Mouse (Mus musculus) CH12.LX (cell line): ENCODE measurements around the gene Pex5. TPM values are rescaled to one million over a fixed set of nuclear protein-coding genes. Genes with fewer than 3 reads are reported as not detected.

Experiments used
- DNase-seq: peaks from one replicate; pipeline ENCODE4 v3.0.0-alpha.2; 2013; ENCODE audit errors: extremely low read depth
- H3K27ac ChIP-seq: 2 replicates; pipeline ENCODE4 v1.5.1; 2012; ENCODE audit warnings: low read depth, mild to moderate bottlenecking, control low read depth, moderate library complexity; ENCODE audit not compliant: insufficient read depth
- H3K27me3 ChIP-seq: replicated peaks from 2 replicates; pipeline ENCODE3; 2012; ENCODE audit warnings: inconsistent platforms
- H3K36me3 ChIP-seq, 2 experiments: replicated peaks in 1 of 2; 2 replicates each; pipeline versions ENCODE3 to v1.6.1; 2012; ENCODE audit warnings: inconsistent platforms in 1 of 2, low read length in 1 of 2, mild to moderate bottlenecking in 1 of 2, mixed read lengths in 1 of 2, moderate library complexity in 1 of 2; ENCODE audit not compliant: control insufficient read depth in 1 of 2, insufficient read depth in 1 of 2
- H3K4me1 ChIP-seq, 2 experiments: 2 replicates each; pipeline ENCODE4 v1.6.1; 2012; ENCODE audit warnings: inconsistent platforms in 1 of 2, moderate library complexity in 1 of 2; ENCODE audit not compliant: insufficient read depth in 2 of 2, control insufficient read depth in 1 of 2
- H3K4me2 ChIP-seq: 2 replicates; pipeline ENCODE4 v1.6.1; 2012; ENCODE audit warnings: low read depth, mild to moderate bottlenecking, control low read depth; ENCODE audit not compliant: poor library complexity, insufficient read depth, severe bottlenecking
- H3K4me3 ChIP-seq, 3 experiments: fragments of 150-350 bp in 1 of 3; sonication (generic) in 1 of 3; replicated peaks in 1 of 3; 2 replicates each; pipeline versions ENCODE3 to v1.5.1; 2011 to 2012; ENCODE audit warnings: low read depth in 2 of 3, low read length in 2 of 3, mild to moderate bottlenecking in 2 of 3, moderate library complexity in 2 of 3, control low read depth in 1 of 3, improper control_type of control experiment in 1 of 3, inconsistent platforms in 1 of 3, mixed read lengths in 1 of 3; ENCODE audit not compliant: poor library complexity in 1 of 3
- H3K79me2 ChIP-seq: replicated peaks from 2 replicates; pipeline ENCODE4 v1.6.1; 2012; ENCODE audit warnings: mild to moderate bottlenecking, moderate library complexity; ENCODE audit not compliant: control insufficient read depth, poor library complexity, insufficient read depth, severe bottlenecking; ENCODE audit errors: extremely low read depth
- H3K9ac ChIP-seq: 2 replicates; pipeline ENCODE4 v1.6.1; 2012; ENCODE audit warnings: low read depth, mild to moderate bottlenecking, control low read depth, moderate library complexity; ENCODE audit not compliant: insufficient read depth
- H3K9me3 ChIP-seq: replicated peaks from 2 replicates; pipeline ENCODE3; 2012; ENCODE audit warnings: low read length, inconsistent platforms, mixed read lengths
- CHD2 ChIP-seq: IDR thresholded peaks from 2 replicates; pipeline ENCODE4 v1.6.1; 2011; ENCODE audit warnings: low read length, improper control_type of control experiment
- EP300 ChIP-seq: IDR thresholded peaks from 2 replicates; pipeline ENCODE4 v1.6.1; 2011; ENCODE audit warnings: low read length, improper control_type of control experiment
- ETS1 ChIP-seq: conservative IDR thresholded peaks from 2 replicates; pipeline ENCODE4 v1.6.1; 2012; ENCODE audit warnings: low read depth, mild to moderate bottlenecking, inconsistent platforms, low read length, improper control_type of control experiment, moderate library complexity
- GABPA ChIP-seq: IDR thresholded peaks from 2 replicates; pipeline ENCODE4 v1.6.1; 2012; ENCODE audit warnings: low read depth, low read length, improper control_type of control experiment, inconsistent platforms; ENCODE audit not compliant: insufficient replicate concordance
- HCFC1 ChIP-seq: IDR thresholded peaks from 2 replicates; pipeline ENCODE4 v1.6.1; 2012; ENCODE audit warnings: low read depth, mild to moderate bottlenecking, inconsistent platforms, low read length, improper control_type of control experiment
- IRF4 ChIP-seq: IDR thresholded peaks from 2 replicates; pipeline ENCODE4 v1.6.1; 2014; ENCODE audit warnings: low read depth, mild to moderate bottlenecking, inconsistent platforms, low read length, improper control_type of control experiment
- JUND ChIP-seq: conservative IDR thresholded peaks from 2 replicates; pipeline ENCODE4 v1.6.1; 2011; ENCODE audit warnings: low read depth, low read length, improper control_type of control experiment
- MAFK ChIP-seq: IDR thresholded peaks from 2 replicates; pipeline ENCODE4 v1.6.1; 2011; ENCODE audit warnings: low read length, improper control_type of control experiment; ENCODE audit not compliant: insufficient replicate concordance
- MAX ChIP-seq: IDR thresholded peaks from 2 replicates; pipeline ENCODE4 v1.6.1; 2011; ENCODE audit warnings: low read length, improper control_type of control experiment
- MEF2A ChIP-seq: IDR thresholded peaks from 2 replicates; pipeline ENCODE4 v1.6.1; 2014; ENCODE audit warnings: low read depth, mild to moderate bottlenecking, inconsistent platforms, low read length, improper control_type of control experiment, borderline replicate concordance
- MXI1 ChIP-seq: IDR thresholded peaks from 2 replicates; pipeline ENCODE4 v1.6.1; 2011; ENCODE audit warnings: mild to moderate bottlenecking, low read depth, low read length, improper control_type of control experiment
- MYC ChIP-seq: IDR thresholded peaks from 2 replicates; pipeline ENCODE4 v1.6.1; 2011; ENCODE audit warnings: low read depth, mild to moderate bottlenecking, improper control_type of control experiment, low read length
- NRF1 ChIP-seq: IDR thresholded peaks from 2 replicates; pipeline ENCODE4 v1.6.1; 2014; ENCODE audit warnings: low read depth, mild to moderate bottlenecking, inconsistent platforms, low read length, improper control_type of control experiment, moderate library complexity
- POLR2A ChIP-seq: IDR thresholded peaks from 2 replicates; pipeline ENCODE4 v1.6.1; 2011; ENCODE audit warnings: low read depth, mild to moderate bottlenecking, improper control_type of control experiment, low read length
- POLR2AphosphoS2 ChIP-seq: IDR thresholded peaks from 2 replicates; pipeline ENCODE4 v1.6.1; 2011; ENCODE audit warnings: low read depth, low read length, improper control_type of control experiment
- RCOR1 ChIP-seq: conservative IDR thresholded peaks from 2 replicates; pipeline ENCODE4 v1.6.1; 2012; ENCODE audit warnings: low read depth, mild to moderate bottlenecking, inconsistent platforms, low read length, improper control_type of control experiment
- SMC3 ChIP-seq: IDR thresholded peaks from 2 replicates; pipeline ENCODE4 v1.6.1; 2011; ENCODE audit warnings: low read depth, low read length, improper control_type of control experiment
- TBP ChIP-seq: conservative IDR thresholded peaks from 2 replicates; pipeline ENCODE4 v1.6.1; 2011; ENCODE audit warnings: low read depth, low read length, improper control_type of control experiment
- UBTF ChIP-seq: IDR thresholded peaks from 2 replicates; pipeline ENCODE4 v1.6.1; 2012; ENCODE audit warnings: low read depth, mild to moderate bottlenecking, inconsistent platforms, low read length, improper control_type of control experiment, moderate library complexity
- USF1 ChIP-seq: IDR thresholded peaks from 2 replicates; pipeline ENCODE4 v1.6.1; 2014; ENCODE audit warnings: low read depth, mild to moderate bottlenecking, inconsistent platforms, low read length, improper control_type of control experiment
- USF2 ChIP-seq: conservative IDR thresholded peaks from 2 replicates; pipeline ENCODE4 v1.6.1; 2011; ENCODE audit warnings: low read depth, low read length, improper control_type of control experiment
- ZC3H11A ChIP-seq: IDR thresholded peaks from 2 replicates; pipeline ENCODE4 v1.6.1; 2012; ENCODE audit warnings: low read depth, mild to moderate bottlenecking, inconsistent platforms, low read length, improper control_type of control experiment
- ZKSCAN1 ChIP-seq: IDR thresholded peaks from 2 replicates; pipeline ENCODE4 v1.6.1; 2012; ENCODE audit warnings: low read depth, inconsistent platforms, low read length, improper control_type of control experiment, borderline replicate concordance
- ZNF384 ChIP-seq: IDR thresholded peaks from 2 replicates; pipeline ENCODE4 v1.6.1; 2012; ENCODE audit warnings: low read depth, low read length, improper control_type of control experiment, inconsistent platforms
- dilution Hi-C: fragments of 300-500 bp; cut with MboI; formaldehyde crosslinking; loops from 2 replicates; pipeline ENCODE4 v1.14.3; 2020; ENCODE audit warnings: low sequenced_read_pairs; ENCODE audit not compliant: extremely low pct_unique_long_range_greater_than_20kb, extremely low pct_ligation_motif_present
- in situ Hi-C: fragments of 300-500 bp; cut with MboI; formaldehyde crosslinking; loops from 3 replicates; pipeline ENCODE4 v1.14.3; 2019; ENCODE audit warnings: low sequenced_read_pairs, low pct_ligation_motif_present, low pct_unique_long_range_greater_than_20kb, mixed read lengths
- polyA plus RNA-seq: library from polyadenylated mRNA; unstranded; fragments of >175 nt; gene quantifications from 2 replicates; pipeline ENCODE4 v1.2.1, GENCODE M21; 2012; ENCODE audit warnings: low read depth; ENCODE audit not compliant: insufficient read length
- total RNA-seq, 2 experiments: library from RNA; depleted of rRNA; stranded (reverse); fragments of 300-350 nt in 1 of 2; fragments of >200 nt in 1 of 2; gene quantifications; 2 replicates each; pipeline ENCODE4 v1.2.3; 2012 to 2014

The Pex5 gene
- total and polyA plus RNA-seq, 3 experiments = 21.2 to 29.2 (median 24.6) TPM

GRCm38 (mm10) chr6:124457827-124458226 lies 43.0 kb upstream of the Pex5 start:
- H3K79me2 ChIP-seq = no peaks in the 10 kb centered on the region
- DNase-seq = no peak
- in situ Hi-C loops (no loop called here), dilution Hi-C loops (no loop called here)
- no peak overlapping the region for H3K27ac ChIP-seq
- H3K9me3 ChIP-seq = no peaks in the 10 kb centered on the region
- H3K4me3 ChIP-seq = no peak overlapping the region
- H3K27me3 ChIP-seq = peaks cover 47% of the 10 kb centered on the region
- H3K4me1 ChIP-seq = 0 out of 4 replicates have a peak, but pooled peaks cover 0 to 3% of the 10 kb centered on the region in 2 experiments
- no peak for TF ChIP-seq HCFC1
- TF ChIP-seq MXI1 = no peak
- TF ChIP-seq RCOR1 = no peak
- TF ChIP-seq POLR2AphosphoS2 = no peak
- no peak for TF ChIP-seq USF1
- TF ChIP-seq POLR2A = no peak
- no peak for TF ChIP-seq ETS1
- TF ChIP-seq UBTF = no peak
- TF ChIP-seq IRF4 = no peak
- TF ChIP-seq MEF2A = no peak
- TF ChIP-seq GABPA = no peak
- TF ChIP-seq NRF1 = no peak
- TF ChIP-seq MYC = no peak
- no peak for TF ChIP-seq ZNF384
- TF ChIP-seq SMC3 = no peak
- TF ChIP-seq MAFK = no peak
- no peak for TF ChIP-seq ZKSCAN1
- no peak for TF ChIP-seq ZC3H11A
- H3K4me2 ChIP-seq = no peak overlapping the region
- H3K36me3 ChIP-seq = no peaks in the 10 kb centered on the region
- no peak overlapping the region for H3K9ac ChIP-seq

- H3K9ac ChIP-seq = no peak overlapping the region
- H3K36me3 ChIP-seq = no peaks in the 10 kb centered on the region
- no peak overlapping the region for H3K4me3 ChIP-seq
- peaks cover under 1 to 3% of the 10 kb centered on the region in 2 experiments; a peak in 2 of 4 replicates for H3K4me1 ChIP-seq
- H3K27me3 ChIP-seq = peaks cover 32% of the 10 kb centered on the region
- H3K79me2 ChIP-seq = no peaks in the 10 kb centered on the region
- H3K27ac ChIP-seq = no peak overlapping the region
- TF ChIP-seq MEF2A (no peak), EP300 (no peak), MAX (no peak), GABPA (no peak), ZKSCAN1 (no peak), USF2 (no peak), SMC3 (no peak), TBP (no peak), MYC (no peak), JUND (no peak), CHD2 (no peak)
- H3K9me3 ChIP-seq = no peaks in the 10 kb centered on the region
- no peak overlapping the region for H3K4me2 ChIP-seq
- DNase-seq = no peak
- dilution Hi-C loops = no loop called here
- in situ Hi-C loops = no loop called here
Measured at GRCm38 (mm10) chr6:124456243-124456642, 41.4 kb upstream of the Pex5 start.
